Mouse (Mus musculus): ENCODE results near the gene Cela1. TPM values are rescaled to one million over a fixed set of nuclear protein-coding genes. Genes with fewer than 3 reads are reported as not detected.

The Cela1 gene
- polyA plus RNA-seq, 1 experiment from 2014 or later: 2.2 TPM

- peaks cover 48% of the 10 kb centered on the region for H3K27me3 ChIP-seq
- no peaks in the 10 kb centered on the region for H3K9me3 ChIP-seq (replicated peaks)
- H3K4me3 ChIP-seq: peak overlapping the region; percentile 68; the same call in 1 of the 2 replicates
- no peak for ATAC-seq (replicated peaks; ENCODE audit: insufficient number of reproducible peaks, insufficient read depth, low FRiP score, low read depth)
- H3K27ac ChIP-seq: no peak overlapping the region
- WGBS: 10% methylated on average over 9 of the region's 9 CpGs
- H3K4me2 ChIP-seq: peak overlapping the region; percentile 98
- H3K9ac ChIP-seq: no peak overlapping the region
- no peaks in the 10 kb centered on the region for H3K36me3 ChIP-seq
- H3K4me1 ChIP-seq (replicated peaks): peaks cover 26% of the 10 kb centered on the region
These were observed 52.5 kb downstream of the Cela1 start for GRCm38 (mm10) chr15:100635239-100635638.

GRCm38 (mm10) chr15:100633341-100633740, 54.4 kb downstream of the Cela1 start:
- Histone ChIP-seq H3K4me2 (no peak overlapping the region), H3K4me3 (no peak overlapping the region), H3K9me3 (replicated peaks) (no peaks in the 10 kb centered on the region), H3K9ac (no peak overlapping the region), H3K27me3 (peaks cover 42% of the 10 kb centered on the region), H3K27ac (no peak overlapping the region), H3K4me1 (replicated peaks) (peaks cover 22% of the 10 kb centered on the region), H3K36me3 (no peaks in the 10 kb centered on the region)
- ATAC-seq (replicated peaks; ENCODE audit: insufficient number of reproducible peaks, insufficient read depth, low FRiP score, low read depth): no peak
- WGBS: 75% methylated on average over 10 of the region's 10 CpGs

- Histone ChIP-seq H3K4me3 (no peak overlapping the region), H3K4me2 (no peak overlapping the region), H3K4me1 (replicated peaks) (peaks cover 28% of the 10 kb centered on the region), H3K36me3 (no peaks in the 10 kb centered on the region), H3K27me3 (peaks cover 32% of the 10 kb centered on the region), H3K9ac (no peak overlapping the region), H3K27ac (no peak overlapping the region), H3K9me3 (replicated peaks) (no peaks in the 10 kb centered on the region)
- 69% methylated on average over 5 of the region's 5 CpGs for WGBS
- ATAC-seq (replicated peaks; ENCODE audit: insufficient number of reproducible peaks, insufficient read depth, low FRiP score, low read depth): no peak
These were observed 55.4 kb downstream of the Cela1 start for GRCm38 (mm10) chr15:100632323-100632722.

GRCm38 (mm10) chr15:100631454-100632170, 56.1 kb downstream of the Cela1 start:
- Histone ChIP-seq H3K4me2 (no peak overlapping the region), H3K27me3 (peaks cover 26% of the 10 kb centered on the region), H3K4me3 (no peak overlapping the region), H3K36me3 (no peaks in the 10 kb centered on the region), H3K9ac (no peak overlapping the region), H3K4me1 (replicated peaks) (peaks cover 21% of the 10 kb centered on the region), H3K9me3 (replicated peaks) (no peaks in the 10 kb centered on the region), H3K27ac (no peak overlapping the region)
- WGBS: 72% methylated on average over 12 of the region's 12 CpGs
- ATAC-seq (replicated peaks; ENCODE audit: insufficient number of reproducible peaks, insufficient read depth, low FRiP score, low read depth): no peak

GRCm38 (mm10) chr15:100630126-100630525, 57.6 kb downstream of the Cela1 start:
- H3K27me3 ChIP-seq: peaks cover 12% of the 10 kb centered on the region; the same call in 1 of the 2 replicates
- H3K9ac ChIP-seq: no peak overlapping the region
- no peak overlapping the region for H3K4me2 ChIP-seq
- 71% methylated on average over 3 of the region's 3 CpGs for WGBS
- ATAC-seq (replicated peaks; ENCODE audit: insufficient number of reproducible peaks, insufficient read depth, low FRiP score, low read depth): no peak
- no peak overlapping the region for H3K27ac ChIP-seq
- no peaks in the 10 kb centered on the region for H3K36me3 ChIP-seq
- H3K4me1 ChIP-seq (replicated peaks): peaks cover 13% of the 10 kb centered on the region; the same call in 1 of the 2 replicates
- no peak overlapping the region for H3K4me3 ChIP-seq
- H3K9me3 ChIP-seq (replicated peaks): no peaks in the 10 kb centered on the region

GRCm38 (mm10) chr15:100628797-100629196, 58.9 kb downstream of the Cela1 start:
- H3K27ac ChIP-seq: peak overlapping the region; percentile 33; the same call in 1 of the 2 replicates
- ATAC-seq (replicated peaks; ENCODE audit: insufficient number of reproducible peaks, insufficient read depth, low FRiP score, low read depth): no peak
- WGBS: 53% methylated on average over 7 of the region's 7 CpGs

GRCm38 (mm10) chr15:100627774-100628370, 59.8 kb downstream of the Cela1 start:
- no peaks in the 10 kb centered on the region for H3K27me3 ChIP-seq
- 15% methylated on average over 11 of the region's 11 CpGs for WGBS
- H3K4me2 ChIP-seq: peak overlapping the region; percentile 11; the same call in 1 of the 2 replicates

More at GRCm38 (mm10) chr15:100628797-100629196, 58.9 kb downstream of the Cela1 start:
- Histone ChIP-seq H3K27me3 (0 out of 2 replicates have a peak, but pooled peaks cover 4% of the 10 kb centered on the region), H3K9me3 (replicated peaks) (no peaks in the 10 kb centered on the region), H3K4me2 (no peak overlapping the region), H3K4me3 (no peak overlapping the region), H3K4me1 (replicated peaks) (peaks cover 13% of the 10 kb centered on the region; the same call in 1 of the 2 replicates), H3K36me3 (no peaks in the 10 kb centered on the region), H3K9ac (no peak overlapping the region)

GRCm38 (mm10) chr15:100627287-100627686, 60.4 kb downstream of the Cela1 start:
- Histone ChIP-seq H3K27ac (0 out of 2 replicates have a peak overlapping the region, but pooled peaks have one; percentile 25), H3K9ac (no peak overlapping the region), H3K4me1 (replicated peaks) (peaks cover 10% of the 10 kb centered on the region), H3K4me3 (no peak overlapping the region), H3K9me3 (replicated peaks) (no peaks in the 10 kb centered on the region), H3K27me3 (no peaks in the 10 kb centered on the region), H3K4me2 (no peak overlapping the region), H3K36me3 (no peaks in the 10 kb centered on the region)
- 21% methylated on average over 10 of the region's 10 CpGs for WGBS
- no peak for ATAC-seq (replicated peaks; ENCODE audit: insufficient number of reproducible peaks, insufficient read depth, low FRiP score, low read depth)

More at GRCm38 (mm10) chr15:100627774-100628370, 59.8 kb downstream of the Cela1 start:
- Histone ChIP-seq H3K9me3 (replicated peaks) (no peaks in the 10 kb centered on the region), H3K4me3 (no peak overlapping the region), H3K4me1 (replicated peaks) (peaks cover 13% of the 10 kb centered on the region; the same call in 1 of the 2 replicates), H3K36me3 (no peaks in the 10 kb centered on the region), H3K27ac (peak overlapping the region; percentile 25; the same call in 1 of the 2 replicates), H3K9ac (no peak overlapping the region)
- ATAC-seq (replicated peaks; ENCODE audit: insufficient number of reproducible peaks, insufficient read depth, low FRiP score, low read depth): no peak

GRCm38 (mm10) chr15:100624435-100624834, 63.3 kb downstream of the Cela1 start:
- no peak for ATAC-seq (replicated peaks; ENCODE audit: insufficient number of reproducible peaks, insufficient read depth, low FRiP score, low read depth)
- Histone ChIP-seq H3K4me1 (replicated peaks) (peaks cover 17% of the 10 kb centered on the region), H3K27me3 (no peaks in the 10 kb centered on the region), H3K4me3 (no peak overlapping the region), H3K9me3 (replicated peaks) (no peaks in the 10 kb centered on the region), H3K4me2 (no peak overlapping the region), H3K36me3 (peaks cover 15% of the 10 kb centered on the region), H3K27ac (no peak overlapping the region), H3K9ac (no peak overlapping the region)
- 84% methylated on average over 3 of the region's 3 CpGs for WGBS
